Mouse (Mus musculus): ENCODE results near the gene 2610021A01Rik.
"Not testable (repeated sequence)": the region's sequence is repeated elsewhere in the genome, so short reads cannot be mapped to it uniquely, and the experiment has no call there.

- not testable (repeated sequence) for TF ChIP-seq MAFK (IDR thresholded peaks at IDR 0.05; ENCODE audit: insufficient read depth, low read depth, low read length); ZC3H11A (IDR thresholded peaks at IDR 0.05; ENCODE audit: borderline replicate concordance, low read depth, low read length); HCFC1 (IDR thresholded peaks at IDR 0.05; ENCODE audit: borderline replicate concordance, insufficient read depth, low read length); ZNF384 (IDR thresholded peaks at IDR 0.05; ENCODE audit: low read depth, low read length)
These were observed 17.2 kb downstream of the 2610021A01Rik start for GRCm38 (mm10) chr7:41616241-41616640.
